Mouse (Mus musculus): ENCODE results near the gene Nxnl2. TPM values are rescaled to one million over a fixed set of nuclear protein-coding genes. Genes with fewer than 3 reads are reported as not detected.

Nxnl2 gene
- total and polyA plus RNA-seq, 3 experiments: not detected

GRCm38 (mm10) chr13:51166711-51167110, 4.1 kb upstream of the Nxnl2 start:
- TF ChIP-seq NELFE (IDR thresholded peaks at IDR 0.05; ENCODE audit: low read depth, low read length) (no peak), USF2 (IDR thresholded peaks at IDR 0.05; ENCODE audit: borderline replicate concordance in 1 of 2, insufficient read depth in 1 of 2, low read depth in 1 of 2, low read length in 2 of 2) (no peak), ELF1 (IDR thresholded peaks at IDR 0.05; ENCODE audit: low read depth, low read length) (no peak), ZNF384 (IDR thresholded peaks at IDR 0.05; ENCODE audit: low read depth, low read length) (no peak), GATA1 (IDR thresholded peaks at IDR 0.05; ENCODE audit: low read depth, low read length) (no peak), ZKSCAN1 (IDR thresholded peaks at IDR 0.05; ENCODE audit: low read depth, low read length) (no peak), SMC3 (IDR thresholded peaks at IDR 0.05; ENCODE audit: low read depth, low read length) (no peak), POLR2AphosphoS5 (IDR thresholded peaks at IDR 0.05; ENCODE audit: borderline replicate concordance, low read depth, low read length) (no peak), ZC3H11A (IDR thresholded peaks at IDR 0.05; ENCODE audit: low read depth, low read length) (no peak), BHLHE40 (IDR thresholded peaks at IDR 0.05; ENCODE audit: borderline replicate concordance, low read depth, low read length) (no peak), MXI1 (IDR thresholded peaks at IDR 0.05; ENCODE audit: low read depth, low read length) (no peak), E2F4 (IDR thresholded peaks at IDR 0.05; ENCODE audit: borderline replicate concordance, low read depth, low read length) (no peak), MAZ (IDR thresholded peaks at IDR 0.05; ENCODE audit: low read depth, low read length) (no peak), ETS1 (IDR thresholded peaks at IDR 0.05; ENCODE audit: low read depth, low read length) (no peak), MAX (IDR thresholded peaks at IDR 0.05; ENCODE audit: low read length) (no peak), TAL1 (IDR thresholded peaks at IDR 0.05; ENCODE audit: low read length) (no peak)
- Histone ChIP-seq H3K4me1 (ENCODE audit: control insufficient read depth in 1 of 2, insufficient read depth in 2 of 2, low read length in 2 of 2) (no peaks in the 10 kb centered on the region), H3K9me3 (replicated peaks; ENCODE audit: insufficient read depth, low read length) (no peaks in the 10 kb centered on the region), H3K36me3 (ENCODE audit: control insufficient read depth in 1 of 2, insufficient read depth in 2 of 2, low read length in 2 of 2) (no peaks in the 10 kb centered on the region), H3K27ac (ENCODE audit: control insufficient read depth, low read depth, low read length) (no peak overlapping the region), H3K27me3 (ENCODE audit: control insufficient read depth in 1 of 2, insufficient read depth in 2 of 2, low read length in 2 of 2) (no peaks in the 10 kb centered on the region), H3K4me3 (ENCODE audit: control insufficient read depth in 1 of 2, insufficient read depth in 1 of 2, low read depth in 2 of 2, low read length in 2 of 2) (no peak overlapping the region), H3K79me2 (ENCODE audit: control insufficient read depth, insufficient read depth, low read length, poor library complexity) (no peaks in the 10 kb centered on the region), H3K9ac (ENCODE audit: control insufficient read depth, low read depth, low read length, poor library complexity, severe bottlenecking) (no peak overlapping the region)
- DNase-seq (ENCODE audit: low read depth, low spot score): no peak

GRCm38 (mm10) chr13:51170215-51170614, 607 bp upstream of the Nxnl2 start:
- no peaks in the 10 kb centered on the region for H3K27me3 ChIP-seq (ENCODE audit: control insufficient read depth in 1 of 2, insufficient read depth in 2 of 2, low read length in 2 of 2)
- H3K27ac ChIP-seq (ENCODE audit: control insufficient read depth, low read depth, low read length): no peak overlapping the region
- no peaks in the 10 kb centered on the region for H3K9me3 ChIP-seq (replicated peaks; ENCODE audit: insufficient read depth, low read length)
- TF ChIP-seq TAL1 (IDR thresholded peaks at IDR 0.05; ENCODE audit: low read length) (no peak), CHD2 (IDR thresholded peaks at IDR 0.05; ENCODE audit: low read length) (no peak), MAX (IDR thresholded peaks at IDR 0.05; ENCODE audit: low read length) (no peak), MXI1 (IDR thresholded peaks at IDR 0.05; ENCODE audit: low read depth, low read length) (no peak), MEF2A (IDR thresholded peaks at IDR 0.05; ENCODE audit: extremely low read depth, insufficient replicate concordance, low read depth, low read length, poor library complexity, severe bottlenecking) (no peak), NELFE (IDR thresholded peaks at IDR 0.05; ENCODE audit: low read depth, low read length) (no peak)
- H3K36me3 ChIP-seq (ENCODE audit: control insufficient read depth in 1 of 2, insufficient read depth in 2 of 2, low read length in 2 of 2): no peaks in the 10 kb centered on the region
- H3K79me2 ChIP-seq (ENCODE audit: control insufficient read depth, insufficient read depth, low read length, poor library complexity): no peaks in the 10 kb centered on the region
- H3K4me3 ChIP-seq (ENCODE audit: control insufficient read depth in 1 of 2, insufficient read depth in 1 of 2, low read depth in 2 of 2, low read length in 2 of 2): no peak overlapping the region
- no peak overlapping the region for H3K9ac ChIP-seq (ENCODE audit: control insufficient read depth, low read depth, low read length, poor library complexity, severe bottlenecking)
- DNase-seq (ENCODE audit: low read depth, low spot score): no peak
- no peaks in the 10 kb centered on the region for H3K4me1 ChIP-seq (ENCODE audit: control insufficient read depth in 1 of 2, insufficient read depth in 2 of 2, low read length in 2 of 2)

Measured in MEL (cell line).